Mouse (Mus musculus) lung, adult 2 months (tissue): ENCODE data around the gene Slc25a40.

Experiments
- CTCF ChIP-seq: fragments of 200-500 bp; IDR thresholded peaks from 2 replicates; pipeline ENCODE4 v1.5.1; 2011; ENCODE audit warnings: mild to moderate bottlenecking, low read length, control low read depth; ENCODE audit not compliant: insufficient read depth
- POLR2A ChIP-seq: fragments of 200-500 bp; IDR thresholded peaks from 2 replicates; pipeline ENCODE4 v1.6.1; 2011; ENCODE audit warnings: low read depth, mild to moderate bottlenecking, control low read depth, low read length, borderline replicate concordance; ENCODE audit errors: extremely low read depth

DNA sequence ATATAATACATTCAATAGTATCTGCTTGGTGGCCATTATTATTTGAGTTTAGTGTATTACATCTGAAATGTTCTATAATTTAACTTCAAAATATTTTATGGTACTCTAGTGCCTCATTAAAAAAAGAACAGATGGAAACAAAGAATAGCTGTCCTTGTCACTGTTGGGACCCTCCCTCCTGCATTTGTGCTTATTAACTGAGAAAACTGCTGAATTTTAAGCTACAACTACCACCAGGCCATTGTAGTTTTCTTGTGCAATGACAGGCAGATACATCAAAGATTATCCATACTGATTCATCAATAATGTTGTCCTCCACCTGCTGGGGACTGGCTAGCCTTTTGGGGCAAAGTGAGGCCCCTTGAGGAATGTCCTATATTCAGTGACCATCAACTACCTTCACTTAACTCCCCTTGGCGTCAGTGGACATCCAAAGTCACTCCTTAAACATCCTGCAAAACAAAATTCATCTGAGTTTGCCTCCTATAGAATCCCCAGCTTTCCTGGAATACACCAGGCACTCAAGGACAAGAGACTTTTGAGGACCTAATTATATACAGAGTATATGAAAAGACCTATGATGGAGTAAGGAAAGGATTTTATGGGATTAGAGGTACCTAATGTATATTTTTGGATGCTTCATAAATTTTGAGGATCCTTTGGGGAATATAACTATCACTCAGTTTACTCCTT, 28.6 kb upstream of the Slc25a40 start:
- TF ChIP-seq POLR2A (no peak), CTCF (no peak)
